Mouse (Mus musculus): ENCODE data around the gene Slc25a31. TPM values are rescaled to one million over a fixed set of nuclear protein-coding genes. Genes with fewer than 3 reads are reported as not detected.

Slc25a31 gene
- polyA plus RNA-seq, 1 experiment: 0.13 TPM

DNA sequence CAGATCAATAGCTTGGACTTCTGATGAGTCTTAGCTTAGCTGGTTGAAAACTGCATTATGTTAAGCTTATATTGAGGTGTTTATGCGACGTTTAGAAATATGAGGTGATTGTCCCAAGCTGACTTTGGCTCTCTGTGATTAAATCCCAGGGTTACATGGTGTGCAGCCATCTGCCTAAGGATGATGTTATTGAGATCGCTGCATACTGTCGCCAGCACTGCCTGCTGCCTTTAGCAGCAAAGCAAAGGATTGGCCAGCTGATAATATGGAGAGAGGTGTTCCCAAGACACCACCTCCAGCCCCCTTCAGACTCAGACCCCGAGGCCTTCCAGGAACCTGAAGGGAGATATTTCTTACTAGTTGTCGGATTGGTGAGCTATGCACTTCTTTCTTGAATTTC, 17.1 kb upstream of the Slc25a31 start:
- no peaks in the 10 kb centered on the region for H3K4me1 ChIP-seq (ENCODE audit: control insufficient read depth, insufficient read depth, insufficient read length)
- 93% methylated on average over 6 of the region's 6 CpGs for WGBS
- H3K27me3 ChIP-seq (ENCODE audit: control insufficient read depth, insufficient read depth, low read length): no peaks in the 10 kb centered on the region
- H3K36me3 ChIP-seq (ENCODE audit: control insufficient read depth, insufficient read depth, low read length): no peaks in the 10 kb centered on the region
- H3K27ac ChIP-seq (ENCODE audit: insufficient read depth, low read length): no peak overlapping the region
- no peak for DNase-seq (ENCODE audit: low read depth in 1 of 2, low spot score in 2 of 2)
- H3K4me3 ChIP-seq (ENCODE audit: extremely low read depth, insufficient read depth, insufficient read length): no peak overlapping the region
- TF ChIP-seq POLR2A (IDR thresholded peaks at IDR 0.05; ENCODE audit: low read depth, low read length) (no peak), CTCF (IDR thresholded peaks at IDR 0.05; ENCODE audit: extremely low read depth, insufficient read depth, insufficient read length, insufficient replicate concordance) (no peak)

DNA sequence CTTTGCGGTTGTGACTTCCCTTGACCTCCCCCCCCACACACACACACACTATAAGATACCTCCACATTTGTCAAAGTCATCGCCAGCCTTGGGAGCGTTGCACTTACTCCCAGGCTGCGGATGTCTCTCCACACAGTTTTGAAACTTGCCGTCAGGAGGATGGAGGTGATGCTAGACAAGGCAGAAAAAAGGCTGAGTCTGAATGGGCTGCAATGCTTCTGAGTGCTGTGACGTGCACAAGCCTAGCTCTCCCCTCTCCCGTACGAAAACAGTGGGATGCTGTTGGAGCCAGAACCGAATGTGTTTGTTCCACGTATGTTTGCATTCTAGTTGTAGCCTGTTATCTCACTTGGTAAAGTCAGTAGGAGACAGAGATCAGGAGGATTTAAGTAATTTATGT, 15.2 kb upstream of the Slc25a31 start:
- no peak overlapping the region for H3K4me3 ChIP-seq (ENCODE audit: extremely low read depth, insufficient read depth, insufficient read length)
- no peaks in the 10 kb centered on the region for H3K27me3 ChIP-seq (ENCODE audit: control insufficient read depth, insufficient read depth, low read length)
- WGBS: 89% methylated on average over 10 of the region's 10 CpGs
- no peak overlapping the region for H3K27ac ChIP-seq (ENCODE audit: insufficient read depth, low read length)
- TF ChIP-seq POLR2A (IDR thresholded peaks at IDR 0.05; ENCODE audit: low read depth, low read length) (no peak), CTCF (IDR thresholded peaks at IDR 0.05; ENCODE audit: extremely low read depth, insufficient read depth, insufficient read length, insufficient replicate concordance) (no peak)
- no peak for DNase-seq (ENCODE audit: low read depth in 1 of 2, low spot score in 2 of 2)
- H3K4me1 ChIP-seq (ENCODE audit: control insufficient read depth, insufficient read depth, insufficient read length): no peaks in the 10 kb centered on the region
- H3K36me3 ChIP-seq (ENCODE audit: control insufficient read depth, insufficient read depth, low read length): no peaks in the 10 kb centered on the region

DNA sequence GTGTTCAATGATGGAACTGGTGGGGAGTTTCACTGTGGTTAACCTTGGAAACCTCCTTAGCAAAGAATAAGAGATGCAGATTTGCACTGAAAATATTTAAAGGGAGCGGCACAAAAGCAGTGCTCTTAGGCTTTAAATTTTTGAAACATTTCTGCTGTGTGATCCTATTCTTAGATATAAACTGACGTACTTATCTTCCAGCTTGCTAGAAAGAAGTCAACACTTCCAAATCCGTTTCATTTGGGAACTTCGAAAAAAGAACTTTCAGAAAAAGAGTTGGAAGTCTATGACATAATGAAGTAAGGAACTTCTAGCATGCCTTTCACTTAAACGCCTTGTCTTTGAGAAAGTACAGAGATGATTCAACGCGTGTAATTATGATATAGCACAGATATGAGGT, 14.7 kb upstream of the Slc25a31 start:
- DNase-seq (ENCODE audit: low read depth in 1 of 2, low spot score in 2 of 2): no peak
- H3K36me3 ChIP-seq (ENCODE audit: control insufficient read depth, insufficient read depth, low read length): no peaks in the 10 kb centered on the region
- TF ChIP-seq POLR2A (IDR thresholded peaks at IDR 0.05; ENCODE audit: low read depth, low read length) (no peak), CTCF (IDR thresholded peaks at IDR 0.05; ENCODE audit: extremely low read depth, insufficient read depth, insufficient read length, insufficient replicate concordance) (no peak)
- no peaks in the 10 kb centered on the region for H3K4me1 ChIP-seq (ENCODE audit: control insufficient read depth, insufficient read depth, insufficient read length)
- no peak overlapping the region for H3K4me3 ChIP-seq (ENCODE audit: extremely low read depth, insufficient read depth, insufficient read length)
- no peaks in the 10 kb centered on the region for H3K27me3 ChIP-seq (ENCODE audit: control insufficient read depth, insufficient read depth, low read length)
- H3K27ac ChIP-seq (ENCODE audit: insufficient read depth, low read length): no peak overlapping the region
- 79% methylated on average over 7 of the region's 7 CpGs for WGBS

DNA sequence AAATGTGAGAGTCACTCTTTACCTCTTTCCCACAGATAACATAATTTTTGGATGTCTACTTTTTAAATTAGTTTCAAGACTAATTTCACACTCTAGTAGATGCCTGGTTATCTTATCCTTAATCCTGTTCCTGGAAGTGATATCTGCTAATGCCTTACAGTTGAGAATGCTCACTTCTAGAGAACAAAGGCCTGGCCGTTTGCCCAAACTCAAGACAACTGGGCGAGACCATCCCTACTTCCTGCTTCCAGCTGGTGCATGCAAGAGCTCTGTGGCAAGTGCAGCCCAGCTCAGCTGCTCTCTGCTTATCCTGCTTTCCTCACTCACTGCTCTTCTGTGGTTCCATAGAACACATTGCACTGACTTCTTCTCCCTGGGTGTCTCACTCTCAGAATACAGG, 14.2 kb upstream of the Slc25a31 start:
- Histone ChIP-seq H3K27me3 (ENCODE audit: control insufficient read depth, insufficient read depth, low read length) (no peaks in the 10 kb centered on the region), H3K36me3 (ENCODE audit: control insufficient read depth, insufficient read depth, low read length) (no peaks in the 10 kb centered on the region), H3K27ac (ENCODE audit: insufficient read depth, low read length) (no peak overlapping the region), H3K4me3 (ENCODE audit: extremely low read depth, insufficient read depth, insufficient read length) (no peak overlapping the region), H3K4me1 (ENCODE audit: control insufficient read depth, insufficient read depth, insufficient read length) (no peaks in the 10 kb centered on the region)
- no peak for DNase-seq (ENCODE audit: low read depth in 1 of 2, low spot score in 2 of 2)
- TF ChIP-seq CTCF (IDR thresholded peaks at IDR 0.05; ENCODE audit: extremely low read depth, insufficient read depth, insufficient read length, insufficient replicate concordance): no peak
- TF ChIP-seq POLR2A (IDR thresholded peaks at IDR 0.05; ENCODE audit: low read depth, low read length): no peak
- 15% methylated on average over 2 of the region's 2 CpGs for WGBS

DNA sequence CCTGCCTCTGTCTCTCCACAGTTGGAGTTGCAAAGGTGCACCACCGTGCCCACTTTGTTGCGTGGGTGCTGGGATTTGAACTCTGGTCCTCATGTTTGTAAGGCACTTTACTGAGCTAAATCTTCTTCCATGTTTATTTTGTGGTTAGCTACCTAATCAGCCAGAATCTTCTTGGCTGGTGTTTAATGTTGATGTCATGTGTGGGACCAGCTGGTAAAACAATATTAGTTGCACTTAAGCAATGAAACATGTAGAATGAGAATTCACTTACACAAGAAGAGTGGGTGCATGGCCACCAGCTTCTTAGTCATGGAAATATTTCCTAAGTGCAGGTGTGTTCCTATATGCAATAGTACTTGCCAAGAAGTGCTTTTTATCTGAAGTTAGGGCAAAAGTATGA, 13.5 kb upstream of the Slc25a31 start:
- TF ChIP-seq POLR2A (IDR thresholded peaks at IDR 0.05; ENCODE audit: low read depth, low read length): no peak
- TF ChIP-seq CTCF (IDR thresholded peaks at IDR 0.05; ENCODE audit: extremely low read depth, insufficient read depth, insufficient read length, insufficient replicate concordance): no peak
- Histone ChIP-seq H3K4me3 (ENCODE audit: extremely low read depth, insufficient read depth, insufficient read length) (no peak overlapping the region), H3K27ac (ENCODE audit: insufficient read depth, low read length) (no peak overlapping the region)

DNA sequence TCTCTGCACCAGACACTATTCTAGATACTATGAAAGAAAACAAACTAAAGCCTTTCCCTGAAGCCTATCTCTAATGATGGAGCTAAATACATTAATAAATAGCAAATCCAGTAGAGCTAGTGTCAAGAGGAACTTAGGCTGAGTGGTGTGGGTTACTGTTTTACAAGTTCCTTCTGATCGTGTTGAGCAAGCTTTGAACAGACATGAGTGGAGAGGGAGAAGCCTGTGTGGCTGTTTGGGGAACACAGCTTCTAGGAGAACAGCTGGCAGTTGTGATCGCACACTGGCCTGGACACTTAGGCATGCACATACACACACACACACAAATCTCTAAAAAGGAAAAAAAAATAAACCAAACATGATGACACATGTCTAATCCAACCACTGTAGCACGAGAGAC, 9.8 kb upstream of the Slc25a31 start:
- H3K27ac ChIP-seq (ENCODE audit: insufficient read depth, low read length): no peak overlapping the region
- no peaks in the 10 kb centered on the region for H3K27me3 ChIP-seq (ENCODE audit: control insufficient read depth, insufficient read depth, low read length)
- TF ChIP-seq CTCF (IDR thresholded peaks at IDR 0.05; ENCODE audit: extremely low read depth, insufficient read depth, insufficient read length, insufficient replicate concordance): no peak
- no peak for TF ChIP-seq POLR2A (IDR thresholded peaks at IDR 0.05; ENCODE audit: low read depth, low read length)
- H3K36me3 ChIP-seq (ENCODE audit: control insufficient read depth, insufficient read depth, low read length): no peaks in the 10 kb centered on the region
- H3K4me3 ChIP-seq (ENCODE audit: extremely low read depth, insufficient read depth, insufficient read length): no peak overlapping the region
- DNase-seq (ENCODE audit: low read depth in 1 of 2, low spot score in 2 of 2): no peak
- no peaks in the 10 kb centered on the region for H3K4me1 ChIP-seq (ENCODE audit: control insufficient read depth, insufficient read depth, insufficient read length)
- 66% methylated on average over 3 of the region's 3 CpGs for WGBS

More for the DNA sequence above, 13.5 kb upstream of the Slc25a31 start:
- no peak for DNase-seq (ENCODE audit: low read depth in 1 of 2, low spot score in 2 of 2)
- no peaks in the 10 kb centered on the region for H3K36me3 ChIP-seq (ENCODE audit: control insufficient read depth, insufficient read depth, low read length)
- 95% methylated on average over 2 of the region's 2 CpGs for WGBS
- no peaks in the 10 kb centered on the region for H3K4me1 ChIP-seq (ENCODE audit: control insufficient read depth, insufficient read depth, insufficient read length)
- H3K27me3 ChIP-seq (ENCODE audit: control insufficient read depth, insufficient read depth, low read length): no peaks in the 10 kb centered on the region

DNA sequence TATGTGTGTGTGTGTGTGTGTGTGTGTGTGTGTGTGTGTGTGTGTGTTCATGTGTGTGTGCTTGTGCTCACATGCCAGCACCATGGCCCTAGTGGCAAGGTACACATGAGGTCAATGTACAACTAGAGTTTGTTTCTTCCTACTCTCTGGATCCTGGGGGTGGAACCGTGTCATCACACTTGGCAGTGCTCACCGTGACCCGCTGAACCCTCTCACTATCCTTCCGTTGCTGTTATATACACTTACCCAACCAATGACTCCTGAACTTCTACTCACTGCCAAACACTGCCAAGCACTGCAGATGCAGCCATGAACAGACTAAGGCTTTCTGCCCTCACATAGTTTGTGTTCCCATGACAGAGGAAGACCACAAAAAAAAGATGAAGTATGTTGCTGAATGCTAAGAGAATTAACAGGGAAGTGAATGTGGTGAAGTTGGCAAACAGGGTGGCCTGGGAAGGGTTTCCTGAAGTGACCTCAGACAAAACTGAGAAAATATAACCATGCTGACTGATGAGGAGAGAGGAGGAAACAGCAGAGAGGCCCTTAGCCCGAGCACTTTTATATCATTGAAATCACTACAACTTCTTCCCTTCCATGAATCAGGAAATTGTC, 3.7 kb upstream of the Slc25a31 start:
- TF ChIP-seq CTCF (IDR thresholded peaks at IDR 0.05; ENCODE audit: extremely low read depth, insufficient read depth, insufficient read length, insufficient replicate concordance): no peak
- TF ChIP-seq POLR2A (IDR thresholded peaks at IDR 0.05; ENCODE audit: low read depth, low read length): no peak
- Histone ChIP-seq H3K4me3 (ENCODE audit: extremely low read depth, insufficient read depth, insufficient read length) (no peak overlapping the region), H3K36me3 (ENCODE audit: control insufficient read depth, insufficient read depth, low read length) (no peaks in the 10 kb centered on the region), H3K27me3 (ENCODE audit: control insufficient read depth, insufficient read depth, low read length) (no peaks in the 10 kb centered on the region), H3K4me1 (ENCODE audit: control insufficient read depth, insufficient read depth, insufficient read length) (peaks cover 2% of the 10 kb centered on the region; the same call in 1 of the 2 replicates), H3K27ac (ENCODE audit: insufficient read depth, low read length) (no peak overlapping the region)
- 46% methylated on average over 5 of the region's 5 CpGs for WGBS
- DNase-seq (ENCODE audit: low read depth in 1 of 2, low spot score in 2 of 2): no peak

Data from spleen, adult 2 months (tissue).